Mouse (Mus musculus): ENCODE measurements around the gene Cbfb. TPM values are rescaled to one million over a fixed set of nuclear protein-coding genes. Genes with fewer than 3 reads are reported as not detected.

The Cbfb gene
- 41.8 and 46.1 TPM in 2 replicates for polyA plus RNA-seq (2015; fragmentation: Nextera tagmentation; extraction: Ambion mirVana)

GRCm38 (mm10) chr8:105170381-105171115, at the start of gene Cbfb:
Gene Cbfb (plus strand): TSS chr8:105170674.
- Histone ChIP-seq H3K27me3 (ENCODE audit: control insufficient read depth, insufficient read depth, low read length) (no peaks in the 10 kb centered on the region), H3K4me3 (replicated peaks; ENCODE audit: low read length) (peak within 1 kb of the TSS; percentile 90), H3K27ac (ENCODE audit: low read length) (peak within 1 kb of the TSS; percentile 98), H3K9me3 (replicated peaks; ENCODE audit: control insufficient read depth, low read length) (no peaks in the 10 kb centered on the region), H3K9ac (ENCODE audit: low read length) (peak within 1 kb of the TSS; percentile 87), H3K36me3 (ENCODE audit: control insufficient read depth, insufficient read depth, low read length) (no peaks in the 10 kb centered on the region), H3K4me2 (ENCODE audit: low read depth, low read length) (peak within 1 kb of the TSS; percentile 79), H3K4me1 (ENCODE audit: control insufficient read depth, insufficient read depth, low read length) (peaks cover 4% of the 10 kb centered on the region; the same call in 1 of the 2 replicates)
- under 1% methylated on average over 75 of the region's 86 CpGs for WGBS
- peak; percentile 94 for ATAC-seq (ENCODE audit: insufficient read depth, low FRiP score)

- no peaks in the 10 kb centered on the region for H3K4me1 ChIP-seq (ENCODE audit: control insufficient read depth, insufficient read depth, low read length)
- no peaks in the 10 kb centered on the region for H3K36me3 ChIP-seq (ENCODE audit: control insufficient read depth, insufficient read depth, low read length)
- H3K27me3 ChIP-seq (ENCODE audit: control insufficient read depth, insufficient read depth, low read length), result no peaks in the 10 kb centered on the region
- H3K9me3 ChIP-seq (replicated peaks; ENCODE audit: control insufficient read depth, low read length), result no peaks in the 10 kb centered on the region
- no peak overlapping the region for H3K27ac ChIP-seq (ENCODE audit: low read length)
- no peak overlapping the region for H3K9ac ChIP-seq (ENCODE audit: low read length)
- WGBS, result 78% methylated on average over 9 of the region's 9 CpGs
- ATAC-seq (ENCODE audit: insufficient read depth, low FRiP score), result no peak
- H3K4me3 ChIP-seq (replicated peaks; ENCODE audit: low read length), result no peak overlapping the region
- H3K4me2 ChIP-seq (ENCODE audit: low read depth, low read length), result no peak overlapping the region
Observed at GRCm38 (mm10) chr8:105129864-105130263, 40.6 kb upstream of the Cbfb start.

GRCm38 (mm10) chr8:105131509-105131908, 39.0 kb upstream of the Cbfb start, which contains the start of gene Ces4a:
Gene Ces4a (plus strand): TSS chr8:105131800.
- Histone ChIP-seq H3K4me3 (replicated peaks; ENCODE audit: low read length) (no peak within 1 kb of the TSS), H3K27me3 (ENCODE audit: control insufficient read depth, insufficient read depth, low read length) (no peaks in the 10 kb centered on the region), H3K4me1 (ENCODE audit: control insufficient read depth, insufficient read depth, low read length) (no peaks in the 10 kb centered on the region), H3K4me2 (ENCODE audit: low read depth, low read length) (no peak within 1 kb of the TSS), H3K27ac (ENCODE audit: low read length) (no peak within 1 kb of the TSS), H3K36me3 (ENCODE audit: control insufficient read depth, insufficient read depth, low read length) (no peaks in the 10 kb centered on the region), H3K9ac (ENCODE audit: low read length) (no peak within 1 kb of the TSS), H3K9me3 (replicated peaks; ENCODE audit: control insufficient read depth, low read length) (no peaks in the 10 kb centered on the region)
- no peak for ATAC-seq (ENCODE audit: insufficient read depth, low FRiP score)
- WGBS, result 85% methylated on average over 5 of the region's 5 CpGs

- Histone ChIP-seq H3K27me3 (ENCODE audit: control insufficient read depth, insufficient read depth, low read length) (no peaks in the 10 kb centered on the region), H3K4me2 (ENCODE audit: low read depth, low read length) (no peak overlapping the region), H3K36me3 (ENCODE audit: control insufficient read depth, insufficient read depth, low read length) (no peaks in the 10 kb centered on the region), H3K4me1 (ENCODE audit: control insufficient read depth, insufficient read depth, low read length) (no peaks in the 10 kb centered on the region), H3K27ac (ENCODE audit: low read length) (no peak overlapping the region), H3K9ac (ENCODE audit: low read length) (no peak overlapping the region), H3K9me3 (replicated peaks; ENCODE audit: control insufficient read depth, low read length) (no peaks in the 10 kb centered on the region), H3K4me3 (replicated peaks; ENCODE audit: low read length) (no peak overlapping the region)
- WGBS, result 26% methylated on average over 4 of the region's 4 CpGs
- no peak for ATAC-seq (ENCODE audit: insufficient read depth, low FRiP score)
Observed at GRCm38 (mm10) chr8:105138423-105138822, 32.1 kb upstream of the Cbfb start.

GRCm38 (mm10) chr8:105142395-105142794, 28.1 kb upstream of the Cbfb start:
- Histone ChIP-seq H3K9me3 (replicated peaks; ENCODE audit: control insufficient read depth, low read length) (no peaks in the 10 kb centered on the region), H3K27ac (ENCODE audit: low read length) (no peak overlapping the region), H3K9ac (ENCODE audit: low read length) (no peak overlapping the region), H3K4me1 (ENCODE audit: control insufficient read depth, insufficient read depth, low read length) (no peaks in the 10 kb centered on the region), H3K36me3 (ENCODE audit: control insufficient read depth, insufficient read depth, low read length) (no peaks in the 10 kb centered on the region), H3K27me3 (ENCODE audit: control insufficient read depth, insufficient read depth, low read length) (no peaks in the 10 kb centered on the region), H3K4me2 (ENCODE audit: low read depth, low read length) (peak overlapping the region; percentile 9; the same call in 1 of the 2 replicates), H3K4me3 (replicated peaks; ENCODE audit: low read length) (no peak overlapping the region)
- 30% methylated on average over 19 of the region's 19 CpGs for WGBS
- ATAC-seq (ENCODE audit: insufficient read depth, low FRiP score), result no peak

- H3K4me2 ChIP-seq (ENCODE audit: low read depth, low read length), result no peak overlapping the region
- H3K4me3 ChIP-seq (replicated peaks; ENCODE audit: low read length), result no peak overlapping the region
- H3K36me3 ChIP-seq (ENCODE audit: control insufficient read depth, insufficient read depth, low read length), result no peaks in the 10 kb centered on the region
- H3K9ac ChIP-seq (ENCODE audit: low read length), result no peak overlapping the region
- H3K9me3 ChIP-seq (replicated peaks; ENCODE audit: control insufficient read depth, low read length), result no peaks in the 10 kb centered on the region
- H3K27me3 ChIP-seq (ENCODE audit: control insufficient read depth, insufficient read depth, low read length), result no peaks in the 10 kb centered on the region
- H3K27ac ChIP-seq (ENCODE audit: low read length), result no peak overlapping the region
- no peak for ATAC-seq (ENCODE audit: insufficient read depth, low FRiP score)
- H3K4me1 ChIP-seq (ENCODE audit: control insufficient read depth, insufficient read depth, low read length), result peaks cover 11% of the 10 kb centered on the region; the same call in 1 of the 2 replicates
- WGBS, result 77% methylated on average over 4 of the region's 4 CpGs
Observed at GRCm38 (mm10) chr8:105151654-105152053, 18.8 kb upstream of the Cbfb start.

GRCm38 (mm10) chr8:105152623-105153398, 17.7 kb upstream of the Cbfb start:
- no peaks in the 10 kb centered on the region for H3K27me3 ChIP-seq (ENCODE audit: control insufficient read depth, insufficient read depth, low read length)
- H3K9ac ChIP-seq (ENCODE audit: low read length), result peak overlapping the region; percentile 54
- 5% methylated on average over 27 of the region's 27 CpGs for WGBS
- H3K4me3 ChIP-seq (replicated peaks; ENCODE audit: low read length), result peak overlapping the region; percentile 33
- peaks cover 11% of the 10 kb centered on the region; the same call in 1 of the 2 replicates for H3K4me1 ChIP-seq (ENCODE audit: control insufficient read depth, insufficient read depth, low read length)
- H3K4me2 ChIP-seq (ENCODE audit: low read depth, low read length), result peak overlapping the region; percentile 54
- peak; percentile 75 for ATAC-seq (ENCODE audit: insufficient read depth, low FRiP score)
- H3K27ac ChIP-seq (ENCODE audit: low read length), result no peak overlapping the region
- no peaks in the 10 kb centered on the region for H3K9me3 ChIP-seq (replicated peaks; ENCODE audit: control insufficient read depth, low read length)
- H3K36me3 ChIP-seq (ENCODE audit: control insufficient read depth, insufficient read depth, low read length), result no peaks in the 10 kb centered on the region

GRCm38 (mm10) chr8:105154316-105154715, 16.2 kb upstream of the Cbfb start:
- no peaks in the 10 kb centered on the region for H3K27me3 ChIP-seq (ENCODE audit: control insufficient read depth, insufficient read depth, low read length)
- H3K4me1 ChIP-seq (ENCODE audit: control insufficient read depth, insufficient read depth, low read length), result peaks cover 11% of the 10 kb centered on the region; the same call in 1 of the 2 replicates
- no peak overlapping the region for H3K9ac ChIP-seq (ENCODE audit: low read length)
- H3K27ac ChIP-seq (ENCODE audit: low read length), result no peak overlapping the region
- H3K4me2 ChIP-seq (ENCODE audit: low read depth, low read length), result no peak overlapping the region
- no peak overlapping the region for H3K4me3 ChIP-seq (replicated peaks; ENCODE audit: low read length)
- ATAC-seq (ENCODE audit: insufficient read depth, low FRiP score), result no peak
- no peaks in the 10 kb centered on the region for H3K36me3 ChIP-seq (ENCODE audit: control insufficient read depth, insufficient read depth, low read length)
- 87% methylated on average over 5 of the region's 5 CpGs for WGBS
- H3K9me3 ChIP-seq (replicated peaks; ENCODE audit: control insufficient read depth, low read length), result no peaks in the 10 kb centered on the region
